Mouse (Mus musculus): ENCODE data around the gene Fam161b. TPM values are rescaled to one million over a fixed set of nuclear protein-coding genes. Genes with fewer than 3 reads are reported as not detected.

The Fam161b gene
- 15.1 and 15.5 TPM in 2 replicates for polyA plus RNA-seq (2012; rRNA removed)

DNA sequence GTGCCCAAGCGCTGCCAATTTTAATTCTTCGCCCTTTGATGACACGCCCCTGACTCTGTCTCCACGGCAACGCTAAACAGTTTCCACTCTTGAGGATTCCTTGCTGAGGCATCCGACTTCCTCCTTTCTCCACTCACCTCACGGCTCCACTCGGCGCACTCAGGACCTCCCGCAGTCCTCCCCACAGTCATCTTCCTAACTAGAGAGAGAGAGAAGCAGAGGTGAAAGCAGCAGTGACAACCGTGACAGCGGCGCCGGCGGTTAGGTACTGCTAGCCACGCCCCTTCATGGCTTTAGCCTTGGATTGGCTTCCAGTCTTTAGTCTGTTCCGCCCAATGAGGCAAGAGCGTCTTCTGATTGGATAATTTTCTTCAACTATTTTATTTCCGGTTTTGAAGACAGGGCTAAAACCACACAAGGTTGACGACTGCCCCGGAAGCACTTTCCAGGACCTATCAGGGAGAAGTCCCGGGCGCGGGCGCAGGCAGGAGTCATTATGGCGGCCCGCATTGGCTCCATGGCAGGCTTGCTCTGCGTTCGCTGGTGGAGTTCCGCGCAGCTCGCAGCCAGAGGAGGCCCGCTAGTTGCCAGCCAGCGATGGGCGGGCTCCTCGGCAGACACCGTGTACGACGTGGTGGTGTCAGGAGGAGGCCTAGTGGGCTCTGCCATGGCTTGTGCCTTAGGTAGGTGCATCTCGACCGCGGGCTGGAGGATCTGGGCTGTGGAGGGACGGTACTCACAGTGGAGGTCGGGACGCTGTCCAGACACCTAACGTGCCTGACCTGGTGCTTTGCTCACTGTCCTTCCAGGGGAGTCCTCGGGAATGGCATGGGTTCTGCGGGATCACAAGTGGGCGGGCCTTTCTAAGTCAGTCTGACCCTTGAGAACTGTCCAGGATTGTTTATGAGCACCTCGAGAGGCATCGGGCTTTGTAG, at the start of gene Fam161b, which contains the start of gene Coq6:
Gene Fam161b, minus strand, starts transcription at position 279 of the 935 bp plus-strand sequence.
Gene Coq6, plus strand, starts transcription at position 103 of the 935 bp plus-strand sequence.
- peak; percentile 97 to 98 for DNase-seq (ENCODE audit: extremely low spot score in 1 of 2, low spot score in 1 of 2)

DNA sequence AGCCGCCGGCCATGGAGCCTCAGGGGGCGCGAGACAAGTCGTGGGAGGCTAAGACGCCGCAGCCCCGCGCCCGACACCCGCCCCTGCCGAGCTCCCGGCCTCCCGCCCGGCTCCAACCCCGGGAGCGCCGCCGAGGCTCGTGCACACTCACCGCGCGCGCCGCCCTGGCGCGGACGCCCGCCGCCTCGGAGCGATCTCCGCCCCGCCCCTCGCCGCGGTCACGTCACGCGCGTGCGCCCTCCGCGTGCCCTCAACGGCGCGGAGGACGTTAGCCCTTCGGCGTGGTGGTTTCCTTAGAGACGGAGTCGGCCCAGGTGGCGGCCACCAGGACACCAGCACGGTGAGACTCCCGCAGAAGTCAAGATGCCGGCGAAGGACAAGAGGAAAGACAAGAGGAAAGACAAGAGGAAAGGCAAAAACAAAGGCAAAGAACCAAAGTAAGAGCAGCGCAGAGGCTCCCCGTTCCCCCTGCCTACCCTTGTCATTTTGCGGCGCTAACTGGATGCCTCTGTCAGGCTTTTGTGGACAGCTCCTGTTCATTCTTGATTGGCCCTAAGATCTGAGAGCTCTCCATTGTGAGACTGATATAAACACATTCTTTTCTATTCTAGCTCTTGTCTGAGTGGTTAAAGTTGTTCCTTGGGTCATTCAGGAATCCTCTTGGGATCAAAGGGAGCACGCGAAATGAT, 47.3 kb upstream of the Fam161b start, which contains the start of the genes Entpd5 and Bbof1:
Gene Entpd5, minus strand, starts transcription at position 211 of the 689 bp plus-strand sequence.
Gene Bbof1, plus strand, starts transcription at position 253 of the 689 bp plus-strand sequence.
- peak; percentile 63 to 93 for DNase-seq (ENCODE audit: extremely low spot score in 1 of 2, low spot score in 1 of 2)

DNA sequence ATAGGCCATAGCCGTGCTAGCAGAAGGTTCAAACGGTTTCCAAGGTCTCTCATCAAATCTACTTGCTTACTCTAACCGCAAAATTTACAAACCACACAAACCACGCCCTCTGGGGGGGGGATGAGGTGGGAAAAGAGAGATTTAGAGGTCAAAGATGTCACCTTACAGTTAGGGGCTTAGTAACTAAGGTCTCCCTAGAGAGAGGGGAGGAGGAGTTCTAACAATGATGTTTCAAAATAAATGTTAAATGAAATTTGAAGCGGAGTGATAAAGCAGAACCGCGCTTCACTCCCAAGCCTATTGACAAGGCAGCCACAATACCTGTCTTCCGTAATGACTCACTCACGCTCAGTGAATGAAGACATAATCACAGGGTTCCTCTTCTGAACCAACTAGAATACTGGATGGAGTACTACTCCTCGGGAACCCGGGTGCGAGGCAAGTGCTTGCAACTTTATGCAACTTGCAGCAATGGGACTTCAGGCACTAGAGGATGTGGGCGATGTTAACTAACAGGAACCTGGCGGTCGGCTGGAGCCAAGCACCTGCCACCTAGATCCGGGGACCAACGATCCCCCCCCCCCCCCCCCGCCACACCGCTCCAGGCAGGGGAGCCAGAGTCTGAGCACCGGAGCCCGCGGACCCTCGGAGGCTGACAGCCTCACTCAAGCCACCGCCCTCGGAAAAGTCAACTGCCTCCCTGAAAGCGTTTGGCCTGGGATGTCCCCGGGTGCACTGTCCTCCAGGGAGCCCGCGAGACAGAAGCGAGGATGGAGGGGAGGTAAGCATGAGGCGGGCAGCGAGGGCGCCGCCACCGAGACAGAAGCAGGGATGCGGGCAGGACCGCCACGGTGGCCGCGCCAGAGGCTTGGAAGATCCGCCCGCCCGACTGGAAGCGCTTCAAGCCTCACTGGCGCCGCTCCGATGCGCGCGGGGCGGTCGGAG, 46.5 kb upstream of the Fam161b start:
- peak; percentile 21 to 36 for DNase-seq (ENCODE audit: extremely low spot score in 1 of 2, low spot score in 1 of 2)

DNA sequence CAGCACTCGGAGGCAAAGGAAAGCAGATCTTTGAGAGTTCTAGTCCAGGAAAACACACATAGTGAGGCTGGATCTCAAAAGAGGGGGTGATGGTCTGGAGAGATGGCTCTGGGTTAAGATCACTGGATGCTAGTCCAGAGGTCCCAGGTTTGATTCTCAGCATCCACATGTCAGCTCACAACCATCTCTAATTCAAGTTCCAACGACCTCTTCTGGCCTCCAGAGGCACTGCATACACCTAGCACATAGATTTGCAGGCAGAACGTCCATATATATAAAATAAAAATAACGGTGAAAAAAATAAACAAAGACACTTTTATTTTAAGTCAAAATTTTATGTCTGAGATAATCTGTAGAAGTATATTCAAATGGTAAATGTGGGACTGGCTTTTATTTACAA, 45.6 kb upstream of the Fam161b start:
- no peak for DNase-seq (ENCODE audit: extremely low spot score in 1 of 2, low spot score in 1 of 2)

DNA sequence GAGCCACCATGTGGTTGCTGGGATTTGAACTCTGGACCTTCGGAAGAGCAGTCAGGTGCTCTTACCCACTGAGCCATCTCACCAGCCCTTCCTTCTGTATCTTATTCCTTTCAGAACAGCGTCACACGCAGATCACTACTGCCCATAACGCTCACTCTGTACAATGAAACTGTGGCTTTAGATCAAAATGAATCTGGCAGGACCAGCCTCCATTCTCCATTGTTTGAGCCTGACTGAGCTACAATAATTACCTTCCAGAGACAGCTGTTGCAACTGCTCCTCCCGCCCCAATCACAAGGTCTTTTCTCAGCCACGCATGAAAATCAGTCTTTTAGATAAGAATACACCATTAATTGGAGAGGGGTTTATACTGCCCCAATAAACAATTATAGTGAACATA, 42.9 kb upstream of the Fam161b start:
- no peak for DNase-seq (ENCODE audit: extremely low spot score in 1 of 2, low spot score in 1 of 2)

DNA sequence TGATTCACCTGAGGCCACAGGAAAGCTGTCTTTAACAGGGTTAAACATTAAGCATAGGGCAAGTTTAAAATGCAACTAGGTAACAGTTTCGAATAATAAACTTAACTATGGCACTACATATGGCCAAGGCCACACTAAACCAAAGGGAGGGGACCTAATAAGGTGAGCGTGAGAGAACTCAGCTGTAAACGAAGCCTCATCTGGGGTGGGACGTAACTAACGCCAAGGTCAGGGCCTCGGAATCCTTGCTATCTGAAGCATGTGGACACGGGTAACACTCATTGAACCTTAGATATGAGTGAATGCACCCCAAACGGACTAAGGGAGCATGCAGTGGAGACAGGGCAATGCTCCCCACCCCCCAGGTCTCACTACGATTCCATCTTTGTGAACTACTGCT, 41.3 kb upstream of the Fam161b start:
- no peak for DNase-seq (ENCODE audit: extremely low spot score in 1 of 2, low spot score in 1 of 2)

DNA sequence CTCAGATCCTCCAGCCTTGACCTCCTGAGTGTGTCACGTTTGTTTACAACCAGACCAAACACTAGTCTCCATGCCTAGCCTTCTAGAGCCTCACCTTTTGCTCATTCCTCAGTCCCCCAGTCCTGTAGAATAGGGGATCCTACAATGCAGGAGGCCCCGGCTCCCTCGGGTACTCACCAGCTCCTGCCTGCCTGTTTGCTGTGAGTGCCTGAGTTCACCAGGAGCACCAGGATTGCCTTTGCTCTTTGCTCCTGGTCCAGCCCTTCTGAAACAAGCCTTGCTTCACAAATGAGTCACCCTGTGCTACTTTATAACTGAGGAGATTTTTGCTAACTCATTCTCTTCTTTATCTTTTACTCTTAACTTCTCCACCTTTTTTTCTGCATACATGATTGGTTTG, 39.0 kb upstream of the Fam161b start:
- DNase-seq (ENCODE audit: extremely low spot score in 1 of 2, low spot score in 1 of 2): no peak

DNA sequence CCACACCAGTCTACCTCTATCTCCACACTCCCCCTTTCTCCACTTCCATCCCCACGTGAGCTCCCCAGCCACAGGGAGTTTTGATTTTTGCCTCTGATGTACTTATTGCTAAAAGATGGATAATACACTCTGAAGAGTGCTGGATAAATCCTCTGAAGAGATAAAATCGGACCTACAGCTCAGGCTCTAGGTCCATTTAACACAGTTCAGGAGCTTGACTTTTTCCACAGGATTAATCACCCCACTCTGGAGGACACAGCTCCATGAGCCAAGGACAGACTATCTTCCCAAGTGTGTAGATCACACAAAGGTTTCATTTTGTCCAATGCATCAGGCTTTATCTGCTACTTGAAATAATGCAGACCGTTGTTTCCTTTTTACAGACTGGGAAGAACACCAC, 38.4 kb upstream of the Fam161b start:
- DNase-seq (ENCODE audit: extremely low spot score in 1 of 2, low spot score in 1 of 2): no peak

DNA sequence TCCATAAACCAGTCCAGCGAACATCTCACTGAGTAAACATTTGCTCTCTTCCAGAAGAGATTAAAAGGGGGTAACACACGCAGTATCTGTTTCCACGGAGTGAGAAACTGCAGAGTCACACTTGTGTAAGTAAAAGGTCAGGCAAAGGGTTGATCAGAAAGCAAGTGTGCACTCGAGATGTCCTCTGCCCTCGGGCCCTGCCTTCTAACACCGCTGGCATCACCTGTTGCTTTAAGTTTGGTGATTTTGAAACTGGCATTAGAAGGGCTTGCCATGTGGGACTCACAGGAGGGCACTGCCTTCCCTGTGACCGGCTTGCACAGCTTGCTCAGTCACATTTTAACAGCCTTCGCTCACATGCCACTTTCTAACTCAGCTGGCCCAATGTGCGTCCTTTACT, 38.0 kb upstream of the Fam161b start:
- no peak for DNase-seq (ENCODE audit: extremely low spot score in 1 of 2, low spot score in 1 of 2)

DNA sequence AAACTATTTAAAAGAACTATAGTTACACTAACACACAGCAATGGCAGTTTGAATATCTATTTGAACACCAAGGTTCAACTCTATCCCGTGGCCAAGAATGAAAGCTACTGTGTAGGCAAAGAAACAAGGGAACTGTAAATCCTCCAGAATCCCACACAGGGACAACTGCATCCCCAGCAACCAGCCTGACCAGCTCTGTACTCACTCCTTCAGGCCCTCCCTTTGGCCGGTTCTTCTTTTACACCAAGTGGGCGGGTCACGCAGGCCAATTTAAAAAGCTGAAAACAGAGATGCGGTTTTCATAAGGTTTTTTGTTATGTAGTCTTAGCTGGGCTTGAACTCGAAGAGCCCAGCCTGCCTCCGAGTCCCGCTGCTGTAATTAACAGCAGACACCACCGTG, 37.5 kb upstream of the Fam161b start:
- DNase-seq (ENCODE audit: extremely low spot score in 1 of 2, low spot score in 1 of 2): no peak

DNA sequence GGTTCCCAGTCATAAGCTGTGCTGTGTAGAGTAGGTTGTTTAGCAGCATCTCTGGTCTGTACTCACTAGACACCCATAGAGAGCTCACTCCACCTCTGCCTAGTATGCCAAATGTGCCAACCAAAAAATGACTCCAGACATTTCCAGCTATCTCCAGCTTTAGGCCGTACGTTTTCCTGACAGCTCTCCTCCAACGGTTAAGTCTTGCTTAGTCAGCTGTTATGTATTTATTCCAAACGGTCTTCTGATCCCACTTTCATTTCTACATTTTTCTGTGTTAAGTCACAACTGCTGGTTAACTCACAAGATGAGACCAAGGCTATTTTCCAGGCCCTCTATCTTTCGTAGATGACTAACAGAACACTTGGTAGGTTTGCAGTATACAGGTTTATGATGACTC, 37.0 kb upstream of the Fam161b start:
- no peak for DNase-seq (ENCODE audit: extremely low spot score in 1 of 2, low spot score in 1 of 2)

DNA sequence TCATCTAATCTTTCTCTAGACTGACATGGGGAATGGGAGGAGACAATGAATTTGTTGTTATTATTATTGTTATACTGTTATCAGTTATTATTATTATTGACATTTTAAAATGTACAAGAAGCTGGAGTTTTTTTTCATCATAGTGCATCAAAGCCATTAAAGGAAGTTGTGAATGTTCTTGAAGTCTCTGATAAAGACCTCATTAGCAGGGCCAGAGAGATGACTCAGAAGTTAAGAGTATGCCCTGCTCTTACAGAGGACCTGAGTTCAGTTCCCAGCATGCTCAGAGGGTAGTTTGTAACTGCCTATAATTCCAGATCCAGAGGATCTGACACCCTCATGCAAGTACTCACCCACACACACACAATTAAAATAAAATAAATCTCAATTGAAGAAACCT, 36.1 kb upstream of the Fam161b start:
- DNase-seq (ENCODE audit: extremely low spot score in 1 of 2, low spot score in 1 of 2): no peak

DNA sequence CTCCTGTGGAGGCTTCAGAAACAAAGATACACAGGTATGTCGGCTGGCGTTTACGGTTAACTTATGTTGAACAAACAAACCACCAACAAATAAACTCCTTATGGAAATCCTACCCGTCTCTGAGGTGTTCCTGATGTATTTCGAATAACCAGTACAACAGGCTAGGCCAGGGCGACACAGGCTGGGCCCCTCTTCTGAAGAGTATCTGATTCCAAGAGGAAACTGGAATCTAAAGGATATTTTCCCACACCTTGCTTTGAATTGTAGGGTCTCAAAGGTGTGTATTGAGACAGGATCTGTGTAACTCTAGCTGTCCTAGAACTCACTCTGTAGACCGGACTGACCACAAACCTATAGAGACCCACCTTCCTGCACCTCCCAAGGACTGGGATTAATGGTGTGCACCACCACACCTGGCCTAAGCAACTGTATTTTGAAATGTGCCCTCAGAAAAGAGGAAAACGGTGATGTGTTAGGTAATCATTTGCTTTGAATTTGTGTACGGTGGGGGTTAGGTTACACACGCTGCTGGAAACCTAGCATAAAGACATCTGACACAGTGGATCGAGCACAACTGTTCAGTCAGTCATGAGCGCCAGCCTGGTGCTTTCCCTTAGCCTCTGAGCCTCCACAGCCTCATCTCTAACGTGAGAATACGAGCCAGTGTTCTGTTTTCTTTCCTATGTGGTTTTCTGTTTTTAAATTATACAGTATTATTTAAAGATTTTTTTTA, 35.5 kb upstream of the Fam161b start:
- DNase-seq (ENCODE audit: extremely low spot score in 1 of 2, low spot score in 1 of 2): no peak

DNA sequence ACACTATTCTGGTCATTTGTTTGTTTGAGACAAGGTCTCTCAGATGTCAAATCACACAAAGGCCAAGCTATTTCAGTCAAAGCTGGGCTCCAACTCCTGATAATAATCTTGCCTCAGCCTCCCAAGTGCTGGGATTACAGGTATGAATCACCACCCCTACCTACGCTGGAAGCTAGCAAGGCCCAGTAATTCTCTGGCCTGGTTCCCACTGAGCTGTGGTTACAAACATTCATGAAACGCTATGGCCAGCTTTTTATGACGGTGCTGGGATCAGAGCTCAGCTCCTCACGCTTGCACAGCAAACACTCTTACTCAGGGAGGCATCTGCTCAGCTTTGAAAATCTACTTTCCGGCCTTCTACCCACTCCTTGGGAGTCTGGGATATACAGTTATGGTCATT, 32.2 kb upstream of the Fam161b start:
- DNase-seq (ENCODE audit: extremely low spot score in 1 of 2, low spot score in 1 of 2): no peak

DNA sequence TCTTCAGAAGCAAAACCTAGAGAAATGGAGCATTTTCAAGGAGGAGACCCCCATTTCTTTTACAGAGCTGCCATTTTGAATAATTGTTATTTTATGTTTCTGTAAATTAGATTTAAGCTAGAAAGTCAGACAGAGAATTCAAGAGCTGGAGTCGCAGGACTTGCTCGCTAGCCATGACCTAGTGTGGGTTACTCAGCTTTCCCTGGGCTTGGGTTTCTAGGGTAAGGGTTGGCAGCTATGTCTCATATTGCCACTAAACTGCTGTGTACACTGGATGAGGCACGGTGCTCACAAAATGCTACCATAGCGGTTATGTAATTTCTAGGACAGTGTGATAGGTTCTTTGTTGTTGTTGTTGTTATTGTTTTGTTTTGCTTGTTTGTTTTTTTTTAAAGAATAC, 31.0 kb upstream of the Fam161b start:
- no peak for DNase-seq (ENCODE audit: extremely low spot score in 1 of 2, low spot score in 1 of 2)

DNA sequence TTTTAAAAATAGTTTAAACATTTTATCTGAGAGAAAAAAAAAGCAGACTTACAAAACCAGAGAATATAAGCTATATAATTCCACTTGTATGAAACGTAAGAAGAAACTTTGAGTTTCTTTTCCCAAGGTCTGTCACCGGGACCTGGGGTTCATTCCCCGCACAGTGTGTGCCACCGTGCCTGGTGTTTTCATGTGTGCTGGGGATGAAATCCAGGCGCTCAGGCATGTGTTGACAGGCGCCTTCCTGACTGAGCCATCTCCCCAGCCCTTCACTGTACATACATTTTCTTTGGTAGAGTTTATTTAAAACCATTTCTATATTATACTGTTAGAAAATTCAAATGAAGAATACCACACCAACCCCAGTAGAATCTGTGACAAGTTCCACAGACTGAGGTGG, 28.7 kb upstream of the Fam161b start:
- no peak for DNase-seq (ENCODE audit: extremely low spot score in 1 of 2, low spot score in 1 of 2)

DNA sequence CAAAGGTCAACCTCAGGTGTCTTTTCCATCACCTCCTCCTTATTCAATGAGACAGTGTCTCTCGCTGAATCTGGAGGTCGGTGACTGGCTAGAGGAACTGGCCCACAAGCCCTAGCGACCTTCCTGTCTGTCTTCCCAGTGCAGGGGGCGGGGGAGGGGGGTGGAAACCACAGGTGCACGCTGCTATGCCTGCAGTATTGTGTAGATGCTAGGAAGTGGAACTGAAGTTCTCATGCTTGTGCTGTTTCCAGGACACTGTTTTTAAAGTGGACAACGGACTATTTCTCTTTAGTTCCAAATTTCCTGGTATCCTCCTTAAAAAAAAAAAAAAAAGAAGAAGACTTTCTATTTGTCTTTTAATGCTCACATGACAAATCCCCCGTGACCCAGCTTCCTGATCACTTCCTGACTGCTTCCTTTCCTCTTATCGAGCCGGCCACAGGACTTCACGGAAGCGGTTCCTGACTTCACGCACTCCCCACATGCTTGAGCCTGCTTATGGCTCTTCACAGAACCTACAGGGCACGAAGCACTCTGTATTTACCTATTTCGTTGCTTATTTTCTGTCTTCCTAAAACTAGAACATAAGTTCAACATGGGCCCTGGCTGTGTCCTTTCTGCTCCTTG, 27.3 kb upstream of the Fam161b start:
- no peak for DNase-seq (ENCODE audit: extremely low spot score in 1 of 2, low spot score in 1 of 2)

DNA sequence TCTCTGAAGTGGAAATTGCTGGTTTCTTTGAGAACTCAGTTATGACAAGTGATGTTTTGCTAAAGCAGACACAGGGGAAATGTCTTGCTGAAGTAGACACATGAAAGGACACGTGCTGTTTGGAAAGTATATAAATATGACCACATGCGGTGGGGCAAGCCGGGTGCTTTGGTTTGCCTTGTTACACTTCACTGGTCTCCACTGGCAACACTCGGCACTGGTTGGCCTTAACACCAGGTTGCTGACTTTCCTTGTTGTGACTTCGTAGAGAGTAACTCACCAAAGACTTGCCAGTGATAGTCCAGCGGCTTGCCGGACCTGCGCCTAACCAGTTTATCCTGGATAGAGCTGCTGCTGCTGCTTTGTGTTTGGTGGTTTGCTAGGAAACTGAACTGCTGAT, 26.5 kb upstream of the Fam161b start:
- no peak for DNase-seq (ENCODE audit: extremely low spot score in 1 of 2, low spot score in 1 of 2)

DNA sequence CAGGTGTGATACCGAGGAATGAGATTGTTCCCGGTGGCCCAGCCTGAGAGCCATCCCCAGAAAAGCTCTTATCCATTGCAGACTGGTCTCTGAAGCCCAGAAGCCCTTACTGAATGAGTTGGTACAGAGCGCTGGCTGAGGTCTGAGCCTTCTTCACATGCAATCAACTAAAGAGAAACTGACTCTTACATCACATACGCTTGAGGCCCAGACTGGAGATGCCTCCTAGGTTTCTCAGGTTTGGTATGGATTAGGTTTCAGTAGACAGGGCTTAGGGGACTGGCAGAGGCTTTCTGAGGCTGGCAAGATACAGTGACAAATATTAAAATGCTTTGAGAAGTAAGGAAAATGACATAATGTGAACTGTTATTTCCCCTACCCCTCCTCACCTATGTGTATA, 23.8 kb upstream of the Fam161b start:
- DNase-seq (ENCODE audit: extremely low spot score in 1 of 2, low spot score in 1 of 2): no peak

Data from frontal cortex, adult 2 months (tissue).